Mouse (Mus musculus): ENCODE results near the gene Cd300ld5. TPM values are rescaled to one million over a fixed set of nuclear protein-coding genes. Genes with fewer than 3 reads are reported as not detected.
A peak's percentile ranks its signal among the peaks of the same experiment; 100 is the strongest.
"Not testable (repeated sequence)": the region's sequence is repeated elsewhere in the genome, so short reads cannot be mapped to it uniquely, and the experiment has no call there.

Gene Cd300ld5
- total RNA-seq, 2 experiments from 2014 or later: 1.1 TPM; not detected in 1

GRCm38 (mm10) chr11:115049282-115049895, 11.8 kb upstream of the Cd300ld5 start:
- ATAC-seq (ENCODE audit: poor library complexity, severe bottlenecking): peak; percentile 65

GRCm38 (mm10) chr11:115048259-115048658, 10.7 kb upstream of the Cd300ld5 start, which contains the start of gene Cd300ld3:
Cd300ld3 (minus strand) TSS chr11:115048409.
- 0 out of 2 replicates have a peak, but pooled peaks have one; percentile 40 for ATAC-seq (ENCODE audit: poor library complexity, severe bottlenecking)

- not testable (repeated sequence) for ATAC-seq (ENCODE audit: poor library complexity, severe bottlenecking)
Measured at GRCm38 (mm10) chr11:115026912-115027311, 10.7 kb downstream of the Cd300ld5 start, which contains the start of gene Cd300ld4. Cd300ld4 (minus strand) TSS chr11:115027012.

- not testable (repeated sequence) for ATAC-seq (ENCODE audit: poor library complexity, severe bottlenecking)
Measured at GRCm38 (mm10) chr11:115016093-115016492, 21.5 kb downstream of the Cd300ld5 start, which contains the start of gene Cd300ld2. Cd300ld2 (minus strand) TSS chr11:115016193.

GRCm38 (mm10) chr11:115004070-115004469, 33.5 kb downstream of the Cd300ld5 start:
- ATAC-seq (ENCODE audit: poor library complexity, severe bottlenecking): peak; percentile 85

- peak; percentile 57 for ATAC-seq (ENCODE audit: poor library complexity, severe bottlenecking)
Measured at GRCm38 (mm10) chr11:115001474-115002040, 36.0 kb downstream of the Cd300ld5 start, which contains the start of gene Cd300c2. Cd300c2 (minus strand) TSS chr11:115001880.

GRCm38 (mm10) chr11:114989793-114990192, 47.8 kb downstream of the Cd300ld5 start, which contains the start of gene Cd300ld:
Cd300ld (minus strand) TSS chr11:114989922.
- ATAC-seq (ENCODE audit: poor library complexity, severe bottlenecking): peak; percentile 93

- no peak for ATAC-seq (ENCODE audit: poor library complexity, severe bottlenecking)
Measured at GRCm38 (mm10) chr11:114981866-114982265, 55.7 kb downstream of the Cd300ld5 start.

Other genes starting within 250 kb of the Cd300ld5 start
- gene Btbd17, start 241.8 kb downstream of the Cd300ld5 start, total RNA-seq (2015): not detected in 2 replicates
- gene Btbd17, start 241.8 kb downstream of the Cd300ld5 start, total RNA-seq (2017): not detected in 2 replicates
- gene Gpr142, start 238.8 kb downstream of the Cd300ld5 start, total RNA-seq (2015): not detected in 2 replicates
- gene Gpr142, start 238.8 kb downstream of the Cd300ld5 start, total RNA-seq (2017): not detected in 2 replicates
- gene Gprc5c, start 186.6 kb downstream of the Cd300ld5 start, total RNA-seq (2015): 0.04 and 0.32 TPM in 2 replicates
- 0.37 and 0.89 TPM in 2 replicates for gene Gprc5c, start 186.6 kb downstream of the Cd300ld5 start, total RNA-seq (2017)
- gene Cd300a, start 147.7 kb downstream of the Cd300ld5 start, total RNA-seq (2015): 38.1 and 38.5 TPM in 2 replicates
- 71.1 and 83.8 TPM in 2 replicates for gene Cd300a, start 147.7 kb downstream of the Cd300ld5 start, total RNA-seq (2017)
- 107 TPM in 2 replicates for gene Cd300lb, start 103.4 kb downstream of the Cd300ld5 start, total RNA-seq (2015)
- 82.9 and 97.3 TPM in 2 replicates for gene Cd300lb, start 103.4 kb downstream of the Cd300ld5 start, total RNA-seq (2017)
- gene Cd300c, start 68.6 kb downstream of the Cd300ld5 start, total RNA-seq (2015): 8.6 and 13.3 TPM in 2 replicates
- gene Cd300c, start 68.6 kb downstream of the Cd300ld5 start, total RNA-seq (2017): 1.3 and 3.1 TPM in 2 replicates
- 28.7 and 33.7 TPM in 2 replicates for gene Cd300ld, start 47.8 kb downstream of the Cd300ld5 start, total RNA-seq (2015)
- gene Cd300ld, start 47.8 kb downstream of the Cd300ld5 start, total RNA-seq (2017): 28.9 and 30.5 TPM in 2 replicates
- 30.8 and 36.3 TPM in 2 replicates for gene Cd300c2, start 35.9 kb downstream of the Cd300ld5 start, total RNA-seq (2015)
- 23.7 and 26.5 TPM in 2 replicates for gene Cd300c2, start 35.9 kb downstream of the Cd300ld5 start, total RNA-seq (2017)
- not detected in 2 replicates for gene Cd300ld2, start 21.6 kb downstream of the Cd300ld5 start, total RNA-seq (2015)
- gene Cd300ld2, start 21.6 kb downstream of the Cd300ld5 start, total RNA-seq (2017): not detected in 2 replicates
- 2.2 TPM in 1 of 2 replicates, not detected in the other for gene Cd300ld4, start 10.8 kb downstream of the Cd300ld5 start, total RNA-seq (2015)
- gene Cd300ld4, start 10.8 kb downstream of the Cd300ld5 start, total RNA-seq (2017): not detected in 2 replicates
- gene Cd300ld3, start 10.6 kb upstream of the Cd300ld5 start, total RNA-seq (2015): 23.8 and 26.2 TPM in 2 replicates
- gene Cd300ld3, start 10.6 kb upstream of the Cd300ld5 start, total RNA-seq (2017): 6.7 and 7.6 TPM in 2 replicates
- gene Cd300e, start 24.4 kb upstream of the Cd300ld5 start, total RNA-seq (2015): 1.7 and 2.6 TPM in 2 replicates
- gene Cd300e, start 24.4 kb upstream of the Cd300ld5 start, total RNA-seq (2017): 0.61 and 1.7 TPM in 2 replicates
- gene Rab37, start 53.7 kb upstream of the Cd300ld5 start, total RNA-seq (2015): 4.8 and 6.2 TPM in 2 replicates
- 8.9 and 15.0 TPM in 2 replicates for gene Rab37, start 53.7 kb upstream of the Cd300ld5 start, total RNA-seq (2017)
- gene Cd300lf, start 96.2 kb upstream of the Cd300ld5 start, total RNA-seq (2015): 22.9 and 25.7 TPM in 2 replicates
- 28.1 and 46.6 TPM in 2 replicates for gene Cd300lf, start 96.2 kb upstream of the Cd300ld5 start, total RNA-seq (2017)
- gene Slc9a3r1, start 125.6 kb upstream of the Cd300ld5 start, total RNA-seq (2015): 77.6 and 92.0 TPM in 2 replicates
- 87.5 and 88.7 TPM in 2 replicates for gene Slc9a3r1, start 125.6 kb upstream of the Cd300ld5 start, total RNA-seq (2017)
- 23.9 and 25.7 TPM in 2 replicates for gene Tmem104, start 149.7 kb upstream of the Cd300ld5 start, total RNA-seq (2015)
- 6.1 and 8.7 TPM in 2 replicates for gene Tmem104, start 149.7 kb upstream of the Cd300ld5 start, total RNA-seq (2017)
- gene Nat9, start 150.1 kb upstream of the Cd300ld5 start, total RNA-seq (2015): 16.1 and 17.7 TPM in 2 replicates
- gene Nat9, start 150.1 kb upstream of the Cd300ld5 start, total RNA-seq (2017): 23.9 and 36.1 TPM in 2 replicates
- gene Grin2c, start 229.5 kb upstream of the Cd300ld5 start, total RNA-seq (2015): 0.05 TPM in 1 of 2 replicates, not detected in the other
- gene Grin2c, start 229.5 kb upstream of the Cd300ld5 start, total RNA-seq (2017): not detected in 2 replicates
- gene Fdxr, start 239.3 kb upstream of the Cd300ld5 start, total RNA-seq (2015): 4.4 and 5.6 TPM in 2 replicates
- 9.9 and 14.3 TPM in 2 replicates for gene Fdxr, start 239.3 kb upstream of the Cd300ld5 start, total RNA-seq (2017)

Measured in megakaryocyte, adult 5-6 weeks (primary cell).